Mouse (Mus musculus): Measurements from ENCODE around the gene Zmat5. TPM values are rescaled to one million over a fixed set of nuclear protein-coding genes. Genes with fewer than 3 reads are reported as not detected.

Gene Zmat5
- polyA plus RNA-seq, 1 experiment: 41.5 TPM

DNA sequence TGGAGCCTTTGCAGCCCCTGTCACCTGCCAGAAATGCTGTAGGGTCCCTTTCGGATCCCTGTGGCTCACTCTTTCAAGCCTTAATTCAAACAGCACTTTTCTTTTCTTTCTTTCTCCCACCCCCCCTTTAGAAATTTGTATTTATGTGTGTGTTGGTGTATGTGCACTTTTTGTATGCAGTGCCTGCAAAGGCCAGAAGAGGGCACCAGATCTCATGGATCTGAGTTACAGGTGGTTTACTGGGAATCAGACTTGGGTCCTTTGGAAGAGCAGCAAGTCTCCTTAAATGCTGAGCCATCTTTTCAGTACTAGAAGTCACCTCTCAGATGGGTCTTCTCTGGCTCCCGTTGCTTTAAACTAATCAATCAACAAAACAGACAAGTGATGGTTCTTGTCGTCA is 49.6 kb downstream of the Zmat5 start:
- Histone ChIP-seq H3K27me3 (ENCODE audit: control insufficient read depth, insufficient read depth, insufficient read length) (peaks cover 16% of the 10 kb centered on the region), H3K36me3 (ENCODE audit: control insufficient read depth, insufficient read depth) (no peaks in the 10 kb centered on the region), H3ac (ENCODE audit: control insufficient read depth, insufficient read length, low read depth) (no peak overlapping the region), H3K79me3 (ENCODE audit: low read depth) (no peaks in the 10 kb centered on the region), H3K4me3 (ENCODE audit: insufficient read depth, poor library complexity, severe bottlenecking) (no peak overlapping the region), H3K79me2 (ENCODE audit: control insufficient read depth, insufficient read depth) (no peaks in the 10 kb centered on the region)
- TF ChIP-seq MAX (IDR thresholded peaks at IDR 0.05): no peak
- TF ChIP-seq CTCF (IDR thresholded peaks at IDR 0.05; ENCODE audit: control insufficient read depth, insufficient read depth, insufficient read length): no peak
- TF ChIP-seq MYOG (IDR thresholded peaks at IDR 0.05; ENCODE audit: control insufficient read depth, extremely low read depth, insufficient read length): no peak
- no peak for TF ChIP-seq USF1 (IDR thresholded peaks at IDR 0.05; ENCODE audit: low read depth)
- TF ChIP-seq FOSL1 (IDR thresholded peaks at IDR 0.05; ENCODE audit: insufficient read depth, low read length, poor library complexity, severe bottlenecking): no peak
- TF ChIP-seq MYOD1 (IDR thresholded peaks at IDR 0.05; ENCODE audit: control insufficient read depth, insufficient read length, low read depth): no peak
- no peak for TF ChIP-seq CEBPB (IDR thresholded peaks at IDR 0.05; ENCODE audit: low read depth)

DNA sequence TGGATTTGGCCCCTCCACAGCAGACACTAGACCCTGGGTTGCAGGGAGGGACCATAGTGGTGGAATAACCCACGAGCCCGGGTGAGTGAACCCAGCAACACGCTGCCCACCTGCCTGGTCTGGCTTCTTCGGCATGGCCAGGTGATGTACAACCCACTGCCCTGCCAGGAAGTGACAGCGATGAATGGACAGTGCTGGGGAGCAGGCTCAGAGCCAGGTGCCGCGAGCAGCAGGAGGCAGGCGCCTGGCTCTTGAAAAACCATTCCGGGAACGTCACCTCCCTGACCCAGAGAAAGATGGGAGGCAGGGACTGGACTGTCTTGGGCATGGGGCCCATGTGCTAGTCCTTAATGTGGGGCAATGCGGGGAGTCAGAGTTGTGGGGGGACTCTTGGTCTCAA is 50.4 kb downstream of the Zmat5 start:
- no peaks in the 10 kb centered on the region for H3K36me3 ChIP-seq (ENCODE audit: control insufficient read depth, insufficient read depth)
- no peaks in the 10 kb centered on the region for H3K79me3 ChIP-seq (ENCODE audit: low read depth)
- no peak overlapping the region for H3K4me3 ChIP-seq (ENCODE audit: insufficient read depth, poor library complexity, severe bottlenecking)
- H3ac ChIP-seq (ENCODE audit: control insufficient read depth, insufficient read length, low read depth): no peak overlapping the region
- H3K27me3 ChIP-seq (ENCODE audit: control insufficient read depth, insufficient read depth, insufficient read length): peaks cover 10% of the 10 kb centered on the region
- H3K79me2 ChIP-seq (ENCODE audit: control insufficient read depth, insufficient read depth): no peaks in the 10 kb centered on the region
- TF ChIP-seq CTCF (IDR thresholded peaks at IDR 0.05; ENCODE audit: control insufficient read depth, insufficient read depth, insufficient read length) (no peak), CEBPB (IDR thresholded peaks at IDR 0.05; ENCODE audit: low read depth) (no peak), FOSL1 (IDR thresholded peaks at IDR 0.05; ENCODE audit: insufficient read depth, low read length, poor library complexity, severe bottlenecking) (no peak), MAX (IDR thresholded peaks at IDR 0.05) (no peak), MYOG (IDR thresholded peaks at IDR 0.05; ENCODE audit: control insufficient read depth, extremely low read depth, insufficient read length) (no peak), USF1 (IDR thresholded peaks at IDR 0.05; ENCODE audit: low read depth) (no peak), MYOD1 (IDR thresholded peaks at IDR 0.05; ENCODE audit: control insufficient read depth, insufficient read length, low read depth) (no peak)

DNA sequence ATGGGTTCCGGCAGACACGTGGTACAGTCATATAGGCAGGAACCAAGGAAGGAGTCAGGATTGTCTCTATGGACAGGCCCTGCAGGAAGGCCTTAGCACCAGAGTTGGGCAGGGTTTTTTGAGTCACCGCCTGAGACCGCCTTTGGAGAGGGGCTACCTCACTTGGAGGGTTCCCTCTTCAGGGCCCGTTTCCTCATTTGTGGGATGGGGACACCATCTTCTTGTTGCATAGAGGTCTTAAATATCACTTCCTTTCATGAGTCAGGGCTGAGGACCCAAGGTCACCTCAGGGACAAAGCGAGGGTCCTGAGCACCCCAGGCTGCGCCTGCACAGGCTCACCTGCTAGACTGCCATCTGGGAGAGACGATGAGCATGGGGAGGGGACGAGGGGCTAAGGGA is 52.0 kb downstream of the Zmat5 start:
- H3K27me3 ChIP-seq (ENCODE audit: control insufficient read depth, insufficient read depth, insufficient read length): peaks cover 18% of the 10 kb centered on the region
- no peaks in the 10 kb centered on the region for H3K79me2 ChIP-seq (ENCODE audit: control insufficient read depth, insufficient read depth)
- TF ChIP-seq CTCF (IDR thresholded peaks at IDR 0.05; ENCODE audit: control insufficient read depth, insufficient read depth, insufficient read length): no peak
- no peaks in the 10 kb centered on the region for H3K79me3 ChIP-seq (ENCODE audit: low read depth)
- H3ac ChIP-seq (ENCODE audit: control insufficient read depth, insufficient read length, low read depth): no peak overlapping the region
- no peak overlapping the region for H3K4me3 ChIP-seq (ENCODE audit: insufficient read depth, poor library complexity, severe bottlenecking)
- H3K36me3 ChIP-seq (ENCODE audit: control insufficient read depth, insufficient read depth): no peaks in the 10 kb centered on the region

DNA sequence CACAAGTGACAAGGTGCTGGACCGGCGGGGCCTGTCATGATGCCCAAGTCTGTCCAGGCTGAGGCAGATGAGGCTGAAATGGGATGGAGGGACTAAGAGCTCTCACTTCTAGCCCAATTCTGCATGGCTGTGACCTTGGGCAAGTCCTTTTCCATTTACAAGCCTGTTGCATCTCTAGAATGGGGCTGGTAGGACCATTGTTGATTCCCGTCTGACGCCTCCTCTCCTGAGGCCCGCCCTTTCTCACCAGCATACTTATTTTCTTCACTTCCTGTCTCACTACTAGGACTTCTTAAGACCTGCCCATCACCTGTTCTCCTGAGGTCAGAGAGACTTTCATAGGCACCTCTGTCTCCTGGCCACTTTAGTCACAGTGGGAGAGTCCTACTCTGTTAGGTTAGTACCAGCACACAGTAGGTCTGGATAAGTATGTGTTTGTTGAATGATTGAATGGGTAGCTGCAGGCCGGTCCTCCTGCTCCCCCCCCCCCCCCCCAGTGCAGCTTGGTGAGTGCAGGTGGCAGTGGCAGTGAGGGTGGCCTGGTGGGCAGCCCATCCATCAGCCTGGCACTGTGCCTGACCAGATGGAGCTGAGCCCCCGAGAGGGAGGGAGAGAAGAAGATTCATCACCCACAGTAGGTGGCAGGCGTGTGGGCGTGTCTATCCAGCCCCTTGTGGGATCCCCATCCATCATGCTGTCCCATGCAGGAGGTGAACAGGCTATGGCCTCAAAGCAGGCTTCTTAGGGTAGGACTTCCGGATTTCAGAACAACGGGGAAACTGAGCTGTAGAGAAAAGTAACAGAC is 52.7 kb downstream of the Zmat5 start:
- no peaks in the 10 kb centered on the region for H3K79me2 ChIP-seq (ENCODE audit: control insufficient read depth, insufficient read depth)
- no peak overlapping the region for H3K4me3 ChIP-seq (ENCODE audit: insufficient read depth, poor library complexity, severe bottlenecking)
- no peak for TF ChIP-seq FOSL1 (IDR thresholded peaks at IDR 0.05; ENCODE audit: insufficient read depth, low read length, poor library complexity, severe bottlenecking)
- no peak for TF ChIP-seq CTCF (IDR thresholded peaks at IDR 0.05; ENCODE audit: control insufficient read depth, insufficient read depth, insufficient read length)
- no peak for TF ChIP-seq MAX (IDR thresholded peaks at IDR 0.05)
- no peak for TF ChIP-seq MYOG (IDR thresholded peaks at IDR 0.05; ENCODE audit: control insufficient read depth, extremely low read depth, insufficient read length)
- TF ChIP-seq USF1 (IDR thresholded peaks at IDR 0.05; ENCODE audit: low read depth): no peak
- no peak for TF ChIP-seq MYOD1 (IDR thresholded peaks at IDR 0.05; ENCODE audit: control insufficient read depth, insufficient read length, low read depth)
- no peak for TF ChIP-seq CEBPB (IDR thresholded peaks at IDR 0.05; ENCODE audit: low read depth)
- no peak overlapping the region for H3ac ChIP-seq (ENCODE audit: control insufficient read depth, insufficient read length, low read depth)
- peaks cover 23% of the 10 kb centered on the region for H3K27me3 ChIP-seq (ENCODE audit: control insufficient read depth, insufficient read depth, insufficient read length)
- no peaks in the 10 kb centered on the region for H3K79me3 ChIP-seq (ENCODE audit: low read depth)
- H3K36me3 ChIP-seq (ENCODE audit: control insufficient read depth, insufficient read depth): no peaks in the 10 kb centered on the region

DNA sequence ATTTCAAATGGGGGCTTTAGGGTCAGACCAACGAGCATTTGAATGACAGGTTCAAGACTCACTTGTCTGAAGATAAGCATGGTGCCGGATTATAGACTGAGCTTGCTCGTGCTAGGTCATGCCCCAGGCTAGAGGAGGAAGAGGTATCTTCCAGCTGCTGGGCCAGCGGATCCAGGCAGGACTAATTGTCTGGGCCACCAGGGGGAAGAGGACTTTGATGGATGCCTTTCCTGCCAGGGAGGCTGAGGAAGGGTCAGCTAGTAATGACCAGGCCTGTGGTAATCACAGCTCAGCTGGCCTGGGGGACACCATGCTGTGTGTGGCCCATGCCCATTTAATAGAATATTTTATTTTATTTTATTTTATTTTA is 53.3 kb downstream of the Zmat5 start:
- Histone ChIP-seq H3K4me3 (ENCODE audit: insufficient read depth, poor library complexity, severe bottlenecking) (no peak overlapping the region), H3K79me3 (ENCODE audit: low read depth) (no peaks in the 10 kb centered on the region), H3ac (ENCODE audit: control insufficient read depth, insufficient read length, low read depth) (no peak overlapping the region), H3K27me3 (ENCODE audit: control insufficient read depth, insufficient read depth, insufficient read length) (peaks cover 23% of the 10 kb centered on the region), H3K79me2 (ENCODE audit: control insufficient read depth, insufficient read depth) (no peaks in the 10 kb centered on the region), H3K36me3 (ENCODE audit: control insufficient read depth, insufficient read depth) (no peaks in the 10 kb centered on the region)
- no peak for TF ChIP-seq MAX (IDR thresholded peaks at IDR 0.05)
- no peak for TF ChIP-seq FOSL1 (IDR thresholded peaks at IDR 0.05; ENCODE audit: insufficient read depth, low read length, poor library complexity, severe bottlenecking)
- no peak for TF ChIP-seq MYOG (IDR thresholded peaks at IDR 0.05; ENCODE audit: control insufficient read depth, extremely low read depth, insufficient read length)
- TF ChIP-seq USF1 (IDR thresholded peaks at IDR 0.05; ENCODE audit: low read depth): no peak
- TF ChIP-seq MYOD1 (IDR thresholded peaks at IDR 0.05; ENCODE audit: control insufficient read depth, insufficient read length, low read depth): no peak
- no peak for TF ChIP-seq CEBPB (IDR thresholded peaks at IDR 0.05; ENCODE audit: low read depth)
- no peak for TF ChIP-seq CTCF (IDR thresholded peaks at IDR 0.05; ENCODE audit: control insufficient read depth, insufficient read depth, insufficient read length)

GRCm38 (mm10) chr11:4760438-4760837 is 56.0 kb downstream of the Zmat5 start:
- peaks cover 18% of the 10 kb centered on the region for H3K27me3 ChIP-seq (ENCODE audit: control insufficient read depth, insufficient read depth, insufficient read length)
- no peaks in the 10 kb centered on the region for H3K36me3 ChIP-seq (ENCODE audit: control insufficient read depth, insufficient read depth)
- no peaks in the 10 kb centered on the region for H3K79me3 ChIP-seq (ENCODE audit: low read depth)
- no peak overlapping the region for H3K4me3 ChIP-seq (ENCODE audit: insufficient read depth, poor library complexity, severe bottlenecking)
- TF ChIP-seq MAX (IDR thresholded peaks at IDR 0.05) (no peak), MYOG (IDR thresholded peaks at IDR 0.05; ENCODE audit: control insufficient read depth, extremely low read depth, insufficient read length) (no peak), USF1 (IDR thresholded peaks at IDR 0.05; ENCODE audit: low read depth) (no peak), CTCF (IDR thresholded peaks at IDR 0.05; ENCODE audit: control insufficient read depth, insufficient read depth, insufficient read length) (no peak), FOSL1 (IDR thresholded peaks at IDR 0.05; ENCODE audit: insufficient read depth, low read length, poor library complexity, severe bottlenecking) (no peak), MYOD1 (IDR thresholded peaks at IDR 0.05; ENCODE audit: control insufficient read depth, insufficient read length, low read depth) (no peak), CEBPB (IDR thresholded peaks at IDR 0.05; ENCODE audit: low read depth) (no peak)
- no peak overlapping the region for H3ac ChIP-seq (ENCODE audit: control insufficient read depth, insufficient read length, low read depth)
- H3K79me2 ChIP-seq (ENCODE audit: control insufficient read depth, insufficient read depth): no peaks in the 10 kb centered on the region

Measured in C2C12 (cell line).